Mouse (Mus musculus): ENCODE data around the gene Map2k2. TPM values are rescaled to one million over a fixed set of nuclear protein-coding genes. Genes with fewer than 3 reads are reported as not detected.
A peak's percentile ranks its signal among the peaks of the same experiment; 100 is the strongest.

Map2k2 gene
- polyA plus RNA-seq, 1 experiment from 2014 or later, result 224 TPM

DNA sequence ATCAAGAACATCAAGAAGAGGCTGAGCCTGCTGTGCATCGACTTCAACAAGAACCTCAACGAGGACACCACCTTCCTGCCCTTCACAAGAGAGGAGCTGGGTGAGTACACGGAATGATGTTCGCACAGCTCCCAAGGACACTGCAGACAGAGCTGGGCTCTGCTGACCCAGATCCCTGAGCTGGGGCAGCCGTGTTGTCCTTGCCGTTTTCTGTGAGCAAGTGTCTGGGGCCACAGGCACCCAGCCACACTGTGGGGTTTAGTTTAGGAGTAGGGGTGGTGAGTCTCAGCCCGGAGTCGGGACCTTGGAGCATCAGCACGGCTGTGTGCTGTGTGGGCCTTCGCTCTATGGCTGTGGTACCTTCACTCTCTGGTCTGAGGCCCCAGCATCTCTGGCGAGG, 27.8 kb upstream of the Map2k2 start:
- H3K4me2 ChIP-seq, result no peak overlapping the region
- H3K4me3 ChIP-seq, result no peak overlapping the region
- H3K36me3 ChIP-seq, result peaks cover 95% of the 10 kb centered on the region
- no peak overlapping the region for H3K27ac ChIP-seq
- no peaks in the 10 kb centered on the region for H3K27me3 ChIP-seq
- 95% methylated on average over 11 of the region's 11 CpGs for WGBS
- H3K9ac ChIP-seq, result no peak overlapping the region
- no peaks in the 10 kb centered on the region for H3K4me1 ChIP-seq (replicated peaks)
- H3K9me3 ChIP-seq, result no peaks in the 10 kb centered on the region
- ATAC-seq (ENCODE audit: low FRiP score), result no peak

- Histone ChIP-seq H3K4me3 (no peak overlapping the region), H3K36me3 (peaks cover 78% of the 10 kb centered on the region), H3K27ac (no peak overlapping the region), H3K27me3 (no peaks in the 10 kb centered on the region), H3K9me3 (no peaks in the 10 kb centered on the region), H3K9ac (no peak overlapping the region), H3K4me1 (replicated peaks) (no peaks in the 10 kb centered on the region), H3K4me2 (no peak overlapping the region)
- no peak for ATAC-seq (ENCODE audit: low FRiP score)
- 96% methylated on average over 31 of the region's 31 CpGs for WGBS
Measured at GRCm38 (mm10) chr10:81080008-81080655, 25.6 kb upstream of the Map2k2 start.

DNA sequence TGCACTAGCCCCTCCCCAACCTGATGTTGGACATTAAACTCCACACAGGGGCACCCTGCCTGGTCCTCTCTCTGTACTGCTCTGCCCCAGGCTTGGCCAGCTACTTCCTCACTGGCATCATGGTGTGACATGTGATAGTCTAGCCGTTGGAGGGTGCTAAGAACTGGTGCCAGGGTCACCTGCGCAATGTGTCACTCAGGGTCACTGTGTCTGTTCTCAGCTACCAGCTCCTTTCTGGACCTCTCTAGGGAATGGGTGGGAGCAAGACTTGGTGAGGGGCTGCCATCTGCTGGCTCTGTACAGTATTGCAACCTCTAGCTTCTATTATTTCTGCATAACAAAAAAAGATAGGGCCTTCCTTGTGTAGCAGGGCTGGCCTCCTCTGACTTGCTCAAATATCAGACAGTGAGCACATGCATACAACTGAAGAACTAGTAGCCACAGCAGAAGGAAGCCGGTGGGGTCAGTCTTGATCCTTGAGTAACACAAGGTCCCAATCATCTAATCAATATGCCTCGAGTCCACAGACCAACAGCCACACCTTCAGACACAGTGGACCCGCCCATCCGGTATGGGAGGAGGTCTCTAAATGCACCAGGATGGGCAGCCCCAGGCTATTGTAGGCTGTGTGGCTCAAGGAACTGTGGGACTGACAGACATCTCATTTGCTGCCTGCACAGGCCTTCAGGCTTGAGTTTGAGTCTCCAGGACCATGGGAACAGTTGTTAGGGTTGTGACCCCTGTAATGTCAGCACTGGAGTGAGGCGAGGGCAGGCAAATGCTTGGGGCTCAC, 23.4 kb upstream of the Map2k2 start:
- Histone ChIP-seq H3K27ac (no peak overlapping the region), H3K4me1 (replicated peaks) (no peaks in the 10 kb centered on the region), H3K4me2 (no peak overlapping the region), H3K27me3 (no peaks in the 10 kb centered on the region), H3K9me3 (no peaks in the 10 kb centered on the region), H3K4me3 (no peak overlapping the region), H3K36me3 (peaks cover 59% of the 10 kb centered on the region), H3K9ac (no peak overlapping the region)
- WGBS, result 85% methylated on average over 7 of the region's 7 CpGs
- ATAC-seq (ENCODE audit: low FRiP score), result peak; percentile 32; the same call in 1 of the 2 replicates

GRCm38 (mm10) chr10:81087021-81087420, 18.7 kb upstream of the Map2k2 start:
- 55% methylated on average over 2 of the region's 2 CpGs for WGBS

DNA sequence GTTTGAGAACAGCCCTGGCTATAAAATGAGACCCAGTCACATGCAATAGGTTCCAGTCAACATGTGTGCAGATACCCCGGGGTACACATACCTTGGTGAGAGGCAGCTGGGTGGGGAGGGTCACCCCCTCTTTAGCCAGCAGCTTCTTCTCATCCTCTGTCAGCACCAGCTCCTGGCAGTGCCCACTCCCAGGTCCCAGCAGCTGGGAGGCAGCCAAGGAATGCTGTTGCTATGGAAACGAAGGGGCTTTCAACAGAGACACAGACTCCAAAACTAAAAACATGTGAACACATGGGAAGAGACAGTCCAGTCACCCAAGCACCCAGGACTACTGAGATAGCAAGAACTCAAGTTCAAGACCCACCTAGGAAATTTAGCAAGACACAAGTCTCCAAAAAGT, 16.5 kb upstream of the Map2k2 start:
- peaks cover 10% of the 10 kb centered on the region; the same call in 1 of the 2 replicates for H3K27me3 ChIP-seq
- H3K36me3 ChIP-seq, result no peaks in the 10 kb centered on the region
- H3K9me3 ChIP-seq, result no peaks in the 10 kb centered on the region
- no peak overlapping the region for H3K4me3 ChIP-seq
- H3K4me2 ChIP-seq, result no peak overlapping the region
- no peak for ATAC-seq (ENCODE audit: low FRiP score)
- no peak overlapping the region for H3K27ac ChIP-seq
- H3K9ac ChIP-seq, result peak overlapping the region; percentile 24
- 61% methylated on average over 2 of the region's 2 CpGs for WGBS
- H3K4me1 ChIP-seq (replicated peaks), result peaks cover 7% of the 10 kb centered on the region

More at GRCm38 (mm10) chr10:81087021-81087420, 18.7 kb upstream of the Map2k2 start:
- Histone ChIP-seq H3K4me2 (no peak overlapping the region), H3K27ac (no peak overlapping the region), H3K36me3 (peaks cover 13% of the 10 kb centered on the region), H3K4me3 (no peak overlapping the region), H3K9ac (no peak overlapping the region), H3K27me3 (no peaks in the 10 kb centered on the region; the same call in 1 of the 2 replicates), H3K9me3 (no peaks in the 10 kb centered on the region), H3K4me1 (replicated peaks) (peaks cover 7% of the 10 kb centered on the region)
- no peak for ATAC-seq (ENCODE audit: low FRiP score)

DNA sequence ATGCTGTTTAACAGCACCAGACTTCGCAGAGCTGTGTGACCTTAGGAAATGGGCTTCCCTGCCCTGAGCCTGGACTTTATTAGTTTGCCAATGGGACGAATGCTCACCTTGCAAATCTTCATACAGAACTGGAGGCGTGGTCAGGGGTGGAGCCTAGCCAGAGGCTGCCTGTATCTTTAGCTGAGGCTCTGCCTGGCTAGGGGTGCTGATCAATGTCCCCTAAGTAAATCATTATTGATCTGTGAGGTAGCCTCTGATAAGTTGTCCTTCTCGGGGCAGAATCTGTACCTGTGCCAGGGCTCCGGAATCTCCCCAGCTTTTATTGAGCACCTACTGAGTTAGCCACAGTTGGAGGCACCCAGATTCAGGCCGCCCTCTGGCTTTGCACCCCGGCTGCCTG, 15.1 kb upstream of the Map2k2 start:
- Histone ChIP-seq H3K4me3 (no peak overlapping the region), H3K9ac (no peak overlapping the region), H3K27ac (no peak overlapping the region), H3K9me3 (no peaks in the 10 kb centered on the region), H3K4me2 (no peak overlapping the region), H3K27me3 (peaks cover 14% of the 10 kb centered on the region; the same call in 1 of the 2 replicates), H3K36me3 (no peaks in the 10 kb centered on the region), H3K4me1 (replicated peaks) (peaks cover 7% of the 10 kb centered on the region)
- 85% methylated on average over 7 of the region's 7 CpGs for WGBS
- ATAC-seq (ENCODE audit: low FRiP score), result no peak

DNA sequence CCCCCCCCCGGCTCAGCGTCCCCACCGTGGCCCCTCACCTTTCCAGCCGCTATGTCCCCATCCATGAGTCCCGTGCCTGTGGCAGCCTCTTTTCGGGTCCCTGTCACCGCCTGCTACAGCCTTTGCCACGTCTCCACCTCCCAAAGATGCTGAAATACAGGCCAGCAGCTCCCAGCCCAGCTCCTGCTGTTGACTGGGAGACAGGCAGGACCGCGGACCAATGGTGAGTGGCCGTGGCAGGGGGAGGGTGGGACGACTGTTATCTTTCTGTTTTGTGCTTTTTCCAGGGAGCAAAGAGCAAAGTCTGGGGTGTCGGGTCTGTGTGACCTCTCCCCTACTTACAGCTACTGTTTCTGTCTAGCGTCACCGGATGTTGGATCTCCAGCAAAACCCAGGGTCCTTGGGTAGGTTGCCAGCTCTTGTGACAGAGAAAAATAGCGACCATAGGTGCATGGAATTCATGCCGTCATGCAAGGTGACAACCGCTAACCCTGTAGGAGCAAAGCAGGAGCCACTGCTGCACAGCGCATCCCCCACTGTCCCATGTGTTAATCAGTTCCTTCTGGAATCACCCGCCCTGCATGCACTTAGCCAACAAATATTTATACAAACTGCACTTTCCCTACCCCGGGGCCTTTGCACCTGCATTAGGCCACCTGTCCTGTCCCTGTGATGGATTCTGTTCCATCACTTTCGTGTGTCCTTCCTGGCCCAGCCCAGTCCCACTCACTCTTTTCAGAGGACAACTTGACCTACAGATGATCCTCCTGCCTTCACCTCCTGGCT, 13.1 kb upstream of the Map2k2 start:
- no peaks in the 10 kb centered on the region for H3K9me3 ChIP-seq
- no peak overlapping the region for H3K4me3 ChIP-seq
- no peaks in the 10 kb centered on the region for H3K36me3 ChIP-seq
- no peak for ATAC-seq (ENCODE audit: low FRiP score)
- 62% methylated on average over 22 of the region's 22 CpGs for WGBS
- peaks cover 7% of the 10 kb centered on the region for H3K4me1 ChIP-seq (replicated peaks)
- H3K9ac ChIP-seq, result no peak overlapping the region
- H3K27ac ChIP-seq, result no peak overlapping the region
- H3K4me2 ChIP-seq, result no peak overlapping the region
- peaks cover 14% of the 10 kb centered on the region; the same call in 1 of the 2 replicates for H3K27me3 ChIP-seq

DNA sequence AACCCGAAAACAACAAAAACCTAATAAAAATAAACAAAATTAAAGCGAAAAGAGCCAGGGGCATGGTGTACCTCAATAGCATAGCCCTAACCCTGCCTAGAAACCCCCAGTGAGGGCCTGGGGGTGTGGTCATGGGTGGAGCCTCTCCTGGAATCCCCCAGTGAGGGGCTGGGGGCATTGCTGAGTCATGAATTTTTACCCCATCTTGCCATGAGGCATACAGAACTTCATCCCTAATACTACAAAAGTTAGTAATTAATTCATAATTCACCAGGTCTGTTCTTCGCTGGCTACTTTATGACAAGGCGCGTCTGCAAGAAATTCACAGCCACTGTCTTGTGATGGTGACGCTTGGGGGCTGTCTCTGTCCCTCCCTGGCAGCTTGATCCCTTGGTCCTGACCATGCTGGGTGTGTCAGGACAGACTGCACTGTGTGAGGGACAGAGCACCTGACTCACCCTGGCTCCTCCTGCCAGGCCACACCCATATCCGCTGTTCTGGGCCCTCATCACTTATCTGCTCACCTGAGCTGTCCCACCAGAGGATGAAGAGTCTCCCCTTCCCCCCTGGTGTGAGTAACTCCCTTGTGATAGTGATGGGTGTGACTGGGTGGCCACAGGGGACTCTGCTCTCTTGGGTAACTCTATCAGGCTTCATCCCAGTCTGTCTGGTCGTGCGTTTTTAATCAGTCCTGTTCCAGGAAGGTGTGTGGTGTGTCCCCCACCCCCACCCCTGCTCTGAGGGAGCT, 10.6 kb upstream of the Map2k2 start:
- Histone ChIP-seq H3K4me1 (replicated peaks) (no peaks in the 10 kb centered on the region), H3K4me3 (no peak overlapping the region), H3K27ac (no peak overlapping the region), H3K36me3 (no peaks in the 10 kb centered on the region), H3K4me2 (no peak overlapping the region), H3K9me3 (no peaks in the 10 kb centered on the region), H3K9ac (no peak overlapping the region), H3K27me3 (peaks cover 14% of the 10 kb centered on the region; the same call in 1 of the 2 replicates)
- no peak for ATAC-seq (ENCODE audit: low FRiP score)
- 68% methylated on average over 9 of the region's 9 CpGs for WGBS

DNA sequence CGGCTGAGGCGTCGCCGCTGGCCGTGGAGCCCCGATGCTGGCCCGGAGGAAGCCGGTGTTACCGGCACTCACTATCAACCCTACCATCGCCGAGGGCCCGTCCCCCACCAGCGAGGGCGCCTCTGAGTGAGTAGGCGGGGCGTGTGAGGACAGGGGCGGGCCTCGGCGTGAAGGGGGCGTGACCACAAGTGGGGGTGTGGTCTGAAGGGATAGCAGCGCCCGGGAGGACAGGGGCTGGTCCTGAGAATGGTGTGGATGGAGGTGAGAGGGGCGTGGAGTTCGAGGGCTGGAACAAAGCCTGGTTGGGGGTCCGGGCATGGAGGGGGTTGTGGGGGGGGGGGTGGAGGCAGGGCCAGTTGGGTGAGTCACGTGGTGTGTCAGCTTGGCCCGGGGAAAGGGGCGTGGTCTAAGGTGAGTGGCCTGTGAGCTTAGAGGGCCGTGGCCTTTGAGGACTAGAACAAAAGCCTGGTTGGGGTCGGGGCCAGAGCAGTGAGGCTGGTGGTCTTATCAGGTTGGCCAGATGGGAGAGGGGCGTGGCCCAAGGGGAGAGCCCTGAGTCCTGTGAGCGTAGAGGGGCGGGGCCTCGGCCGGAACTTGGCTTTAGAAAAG, 502 bp downstream of the Map2k2 start:
- peaks cover 31% of the 10 kb centered on the region for H3K36me3 ChIP-seq
- peak overlapping the region; percentile 78 for H3K4me2 ChIP-seq
- H3K9me3 ChIP-seq, result no peaks in the 10 kb centered on the region
- H3K4me1 ChIP-seq (replicated peaks), result peaks cover 27% of the 10 kb centered on the region
- H3K27ac ChIP-seq, result peak overlapping the region; percentile 99
- peak; percentile 91 for ATAC-seq (ENCODE audit: low FRiP score)
- H3K4me3 ChIP-seq, result peak overlapping the region; percentile 84
- H3K9ac ChIP-seq, result peak overlapping the region; percentile 99
- under 1% methylated on average over 34 of the region's 35 CpGs for WGBS
- no peaks in the 10 kb centered on the region for H3K27me3 ChIP-seq

DNA sequence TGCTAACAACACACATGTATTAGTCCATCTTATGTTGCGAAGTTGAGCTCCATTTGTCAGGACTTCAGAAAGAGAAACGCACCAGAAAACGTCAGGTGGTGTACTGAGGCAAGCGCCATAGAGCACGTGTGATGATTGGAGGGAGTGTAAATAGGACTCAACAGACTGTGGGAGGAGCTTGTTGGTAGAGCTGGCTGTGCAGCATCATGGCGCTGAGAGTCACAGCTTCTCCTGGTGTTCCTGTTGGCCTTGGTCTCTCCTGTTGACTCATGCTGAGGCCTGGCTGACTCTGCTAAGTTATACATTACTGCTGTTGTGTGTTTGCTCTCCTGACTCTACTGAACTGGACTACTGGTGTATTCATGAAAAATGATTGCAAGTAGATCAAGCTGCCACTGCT, 7.2 kb downstream of the Map2k2 start:
- H3K9me3 ChIP-seq, result no peaks in the 10 kb centered on the region
- H3K27me3 ChIP-seq, result no peaks in the 10 kb centered on the region
- no peak overlapping the region for H3K9ac ChIP-seq
- peaks cover 93% of the 10 kb centered on the region for H3K36me3 ChIP-seq
- WGBS, result 92% methylated on average over 6 of the region's 6 CpGs
- ATAC-seq (ENCODE audit: low FRiP score), result no peak
- H3K4me3 ChIP-seq, result no peak overlapping the region
- H3K4me1 ChIP-seq (replicated peaks), result peaks cover 5% of the 10 kb centered on the region; the same call in 1 of the 2 replicates
- H3K27ac ChIP-seq, result no peak overlapping the region
- no peak overlapping the region for H3K4me2 ChIP-seq

GRCm38 (mm10) chr10:81119625-81120024, 13.9 kb downstream of the Map2k2 start:
- H3K27me3 ChIP-seq, result no peaks in the 10 kb centered on the region
- H3K4me1 ChIP-seq (replicated peaks), result no peaks in the 10 kb centered on the region
- WGBS, result 95% methylated on average over 10 of the region's 10 CpGs
- no peak for ATAC-seq (ENCODE audit: low FRiP score)
- H3K9ac ChIP-seq, result no peak overlapping the region
- H3K27ac ChIP-seq, result no peak overlapping the region
- H3K4me2 ChIP-seq, result no peak overlapping the region
- no peaks in the 10 kb centered on the region for H3K9me3 ChIP-seq
- peaks cover 97% of the 10 kb centered on the region for H3K36me3 ChIP-seq
- no peak overlapping the region for H3K4me3 ChIP-seq

Data from hindbrain, embryonic 13.5 days (tissue).